Mouse (Mus musculus) megakaryocyte, embryonic 14.5 days (primary cell): Measurements from ENCODE around the gene Nat8f2.
"Not testable (repeated sequence)": the region's sequence is repeated elsewhere in the genome, so short reads cannot be mapped to it uniquely, and the experiment has no call there.

Experiments used
- FLI1 ChIP-seq: IDR thresholded peaks from 2 replicates; pipeline ENCODE4 v1.6.1; 2012; ENCODE audit warnings: low read length, inconsistent platforms, mixed read lengths
- GATA1 ChIP-seq: IDR thresholded peaks from 3 replicates; pipeline ENCODE4 v1.6.1; 2012; ENCODE audit warnings: mixed read lengths, low read length, inconsistent platforms, borderline replicate concordance

- not testable (repeated sequence) for TF ChIP-seq GATA1
- peak; percentile 71; the same call in 1 of the 2 replicates for TF ChIP-seq FLI1
These were observed 46.9 kb upstream of the Nat8f2 start, which contains the start of gene Nat8f1 for GRCm38 (mm10) chr6:85915539-85916513.
